Mouse (Mus musculus) hindbrain, embryonic 10.5 days (tissue): ENCODE data around the gene Lrrn1. TPM values are rescaled to one million over a fixed set of nuclear protein-coding genes. Genes with fewer than 3 reads are reported as not detected.

Source experiments
- DNase-seq: peaks from one replicate; pipeline ENCODE4 v3.0.0-alpha.2; 2017; ENCODE audit warnings: low spot score
- H3K27ac ChIP-seq: fragments of 300-500 bp; sonication (generic); 2 replicates; pipeline ENCODE4 v1.5.1; 2016; ENCODE audit warnings: mild to moderate bottlenecking, moderate library complexity
- H3K27me3 ChIP-seq: fragments of 300-500 bp; sonication (generic); 2 replicates; pipeline ENCODE4 v1.6.1; 2016; ENCODE audit warnings: mild to moderate bottlenecking; ENCODE audit not compliant: poor library complexity, insufficient read depth, severe bottlenecking
- H3K36me3 ChIP-seq: fragments of 300-500 bp; sonication (generic); 2 replicates; pipeline ENCODE4 v1.6.1; 2016; ENCODE audit warnings: mild to moderate bottlenecking, moderate library complexity
- H3K4me1 ChIP-seq: fragments of 300-500 bp; sonication (generic); replicated peaks from 2 replicates; pipeline ENCODE4 v1.6.1; 2016; ENCODE audit warnings: mild to moderate bottlenecking
- H3K4me3 ChIP-seq: fragments of 300-500 bp; sonication (generic); 2 replicates; pipeline ENCODE4 v1.5.1; 2016; ENCODE audit warnings: mild to moderate bottlenecking, moderate library complexity
- H3K9me3 ChIP-seq: fragments of 300-500 bp; sonication (generic); 2 replicates; pipeline ENCODE4 v1.6.1; 2016; ENCODE audit warnings: mild to moderate bottlenecking, moderate library complexity
- WGBS: fragments of 180-500 bp; shearing (Covaris S2); methylation state at CpG from one replicate; pipeline ENCODE4 v1.1.7; 2016; 5-methylcytosine and 5-hydroxymethylcytosine counted together
- polyA plus RNA-seq: library from polyadenylated mRNA; unstranded; fragments of >200 nt; fragmentation: Nextera tagmentation; extraction: Ambion mirVana; gene quantifications from 2 replicates; pipeline ENCODE4 v1.2.1, GENCODE M21; 2016

Lrrn1 gene
- polyA plus RNA-seq, 1 experiment from 2014 or later, result 125 TPM

DNA sequence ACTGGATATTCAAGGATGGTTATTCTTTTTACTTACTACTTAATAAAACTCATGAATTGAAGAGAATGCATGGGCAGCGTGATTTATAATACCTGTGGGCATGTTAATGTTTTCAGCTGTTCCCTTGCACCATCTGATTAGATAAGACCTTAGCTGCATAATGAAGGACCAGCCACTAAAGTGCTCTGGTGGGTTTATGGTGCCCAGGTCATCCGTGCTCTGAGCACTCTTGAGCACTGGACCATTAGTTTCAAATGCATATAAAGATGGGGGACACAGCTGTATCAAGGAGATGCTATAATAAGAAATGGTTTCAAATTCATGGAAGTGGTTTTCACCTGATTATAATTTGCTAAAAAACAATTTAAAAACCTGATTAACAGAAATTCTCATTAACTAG, 16.7 kb downstream of the Lrrn1 start:
- 79% methylated on average over 2 of the region's 2 CpGs for WGBS
- H3K4me1 ChIP-seq, result no peaks in the 10 kb centered on the region
- no peaks in the 10 kb centered on the region for H3K27me3 ChIP-seq
- no peaks in the 10 kb centered on the region for H3K9me3 ChIP-seq
- no peak for DNase-seq
- peaks cover 41% of the 10 kb centered on the region for H3K36me3 ChIP-seq
- H3K4me3 ChIP-seq, result no peak overlapping the region
- no peak overlapping the region for H3K27ac ChIP-seq

DNA sequence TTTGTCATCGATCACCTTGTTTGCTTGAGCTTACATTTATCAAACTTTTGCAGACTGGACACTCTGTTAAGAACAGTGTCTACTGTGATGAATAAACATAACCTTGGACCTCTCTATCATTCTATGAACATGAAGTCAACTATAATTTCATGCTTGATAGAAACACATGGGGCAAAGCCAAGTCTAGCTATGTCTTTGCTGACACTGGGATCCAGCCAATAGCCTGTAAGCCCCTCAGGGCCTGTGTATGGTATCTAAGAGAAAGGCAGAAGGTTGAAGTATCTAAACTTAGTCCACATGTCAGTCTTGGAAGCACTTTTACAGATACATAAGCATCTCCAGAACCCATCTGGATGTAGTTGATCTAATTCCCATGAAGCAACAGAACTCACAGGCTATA, 22.9 kb downstream of the Lrrn1 start:
- 86% methylated on average over 1 of the region's 1 CpGs for WGBS
- DNase-seq, result no peak
- peaks cover 25% of the 10 kb centered on the region for H3K36me3 ChIP-seq
- H3K27me3 ChIP-seq, result no peaks in the 10 kb centered on the region
- H3K9me3 ChIP-seq, result no peaks in the 10 kb centered on the region
- no peaks in the 10 kb centered on the region; the same call in 1 of the 2 replicates for H3K4me1 ChIP-seq
- H3K27ac ChIP-seq, result no peak overlapping the region
- no peak overlapping the region for H3K4me3 ChIP-seq

DNA sequence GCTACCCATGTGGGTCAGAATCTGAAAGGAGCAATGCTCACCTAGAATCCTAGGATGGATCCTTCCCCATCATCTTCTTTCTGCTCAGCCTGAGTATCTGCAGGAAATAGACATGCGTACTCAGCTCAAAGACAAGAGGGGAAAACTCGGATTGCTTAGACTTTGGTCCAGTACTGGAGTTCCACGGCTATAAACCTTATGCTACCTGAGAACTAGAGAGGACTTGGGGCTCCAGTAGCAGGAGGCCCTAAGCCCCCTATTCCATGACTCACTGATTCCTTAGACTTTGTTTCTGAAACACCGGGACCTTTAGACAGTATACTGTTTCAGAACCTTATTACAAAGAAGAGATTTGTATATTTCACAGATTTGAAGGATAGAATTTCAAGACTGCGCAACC, 25.8 kb downstream of the Lrrn1 start:
- Histone ChIP-seq H3K9me3 (no peaks in the 10 kb centered on the region), H3K27ac (no peak overlapping the region), H3K4me3 (no peak overlapping the region), H3K4me1 (no peaks in the 10 kb centered on the region; the same call in 1 of the 2 replicates), H3K27me3 (no peaks in the 10 kb centered on the region), H3K36me3 (peaks cover 32% of the 10 kb centered on the region)
- 91% methylated on average over 5 of the region's 5 CpGs for WGBS
- DNase-seq, result no peak

DNA sequence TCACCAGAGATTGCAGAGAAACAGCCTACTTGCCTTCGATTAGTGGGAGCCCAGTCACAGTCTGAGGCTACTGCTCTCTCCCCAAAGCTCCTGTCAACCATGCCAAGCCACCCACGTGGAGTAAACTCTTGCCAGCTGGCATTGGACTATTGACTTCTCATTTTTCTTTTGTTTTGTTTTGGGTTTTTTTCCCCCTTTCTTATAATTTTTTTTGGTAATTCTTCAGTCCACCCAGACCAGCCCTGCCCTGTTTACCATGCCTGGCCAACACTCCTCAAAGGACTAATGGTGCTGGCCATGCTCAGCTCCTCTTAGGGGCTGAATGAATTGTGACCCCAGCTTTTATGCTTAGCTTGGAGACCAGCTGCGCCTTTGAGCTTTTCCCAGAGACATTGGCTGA, 27.4 kb downstream of the Lrrn1 start:
- Histone ChIP-seq H3K27me3 (no peaks in the 10 kb centered on the region), H3K9me3 (no peaks in the 10 kb centered on the region), H3K4me3 (no peak overlapping the region), H3K4me1 (no peaks in the 10 kb centered on the region; the same call in 1 of the 2 replicates), H3K36me3 (peaks cover 26% of the 10 kb centered on the region), H3K27ac (no peak overlapping the region)
- 70% methylated on average over 3 of the region's 3 CpGs for WGBS
- DNase-seq, result no peak

DNA sequence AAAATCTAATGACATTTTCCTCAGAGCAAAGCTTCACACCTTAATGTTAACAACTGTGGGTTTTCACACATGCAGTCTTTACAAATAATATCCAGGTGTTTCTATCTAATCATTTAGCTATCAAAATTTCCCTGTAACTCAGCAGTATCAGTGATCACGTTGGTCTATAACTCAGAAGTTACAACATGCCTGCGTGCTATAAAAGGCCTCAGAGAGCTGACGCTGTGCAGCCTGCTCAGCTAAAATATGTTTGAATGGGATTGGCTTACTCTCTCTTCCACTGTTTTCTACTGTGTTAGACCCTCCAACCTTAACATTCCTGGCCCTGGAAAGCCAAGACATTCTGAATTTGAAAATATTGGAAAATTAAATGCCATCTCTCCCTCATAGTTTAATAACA, 28.2 kb downstream of the Lrrn1 start:
- WGBS, result 91% methylated on average over 3 of the region's 3 CpGs
- Histone ChIP-seq H3K4me1 (no peaks in the 10 kb centered on the region; the same call in 1 of the 2 replicates), H3K4me3 (no peak overlapping the region), H3K27me3 (no peaks in the 10 kb centered on the region), H3K9me3 (no peaks in the 10 kb centered on the region), H3K27ac (no peak overlapping the region), H3K36me3 (peaks cover 21% of the 10 kb centered on the region)
- no peak for DNase-seq

DNA sequence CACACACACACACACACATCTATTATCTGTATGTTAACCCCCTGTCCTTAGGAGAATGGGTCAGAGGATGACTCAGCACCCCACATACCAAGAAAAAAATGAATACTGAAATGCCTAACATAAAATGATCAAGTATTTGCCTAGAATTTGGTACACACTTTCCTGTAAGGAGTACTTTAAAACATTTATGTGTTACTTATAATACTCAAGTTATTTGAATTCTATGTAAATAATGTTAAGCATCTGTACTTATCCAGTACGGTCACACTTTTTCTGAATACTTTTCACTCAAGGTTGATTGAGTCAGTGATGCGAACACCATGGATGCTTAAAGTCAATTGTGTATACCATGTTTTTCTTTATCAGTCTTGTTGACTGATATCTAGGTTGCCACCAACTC, 32.7 kb downstream of the Lrrn1 start:
- Histone ChIP-seq H3K4me3 (no peak overlapping the region), H3K4me1 (no peaks in the 10 kb centered on the region; the same call in 1 of the 2 replicates), H3K9me3 (no peaks in the 10 kb centered on the region), H3K27me3 (no peaks in the 10 kb centered on the region), H3K36me3 (peaks cover 22% of the 10 kb centered on the region), H3K27ac (no peak overlapping the region)
- WGBS, result 97% methylated on average over 2 of the region's 2 CpGs
- no peak for DNase-seq

DNA sequence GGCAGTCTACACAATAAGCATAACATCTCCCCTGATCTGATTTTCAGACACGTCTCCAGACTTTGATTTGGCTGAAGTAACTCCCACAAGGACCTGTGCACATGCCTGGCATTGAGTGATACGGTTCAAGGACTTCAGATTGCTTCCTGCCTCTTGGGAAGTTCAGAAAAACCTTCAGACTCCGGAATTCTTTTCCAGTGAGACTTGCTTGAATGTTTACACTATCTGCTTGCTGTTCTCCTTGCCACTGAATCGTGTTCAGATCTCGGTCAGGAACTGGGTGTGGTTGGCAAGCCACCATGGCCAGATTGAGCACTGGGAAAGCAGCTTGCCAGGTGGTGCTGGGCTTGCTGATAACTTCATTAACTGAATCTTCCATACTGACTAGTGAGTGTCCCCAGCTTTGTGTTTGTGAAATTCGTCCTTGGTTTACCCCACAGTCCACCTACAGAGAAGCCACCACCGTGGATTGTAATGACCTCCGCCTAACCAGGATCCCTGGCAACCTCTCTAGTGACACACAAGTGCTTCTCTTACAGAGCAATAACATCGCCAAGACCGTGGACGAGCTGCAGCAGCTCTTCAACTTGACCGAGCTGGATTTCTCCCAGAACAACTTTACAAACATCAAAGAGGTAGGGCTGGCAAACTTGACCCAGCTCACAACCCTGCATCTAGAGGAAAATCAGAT, 37.5 kb downstream of the Lrrn1 start:
- no peaks in the 10 kb centered on the region for H3K27me3 ChIP-seq
- no peak overlapping the region for H3K4me3 ChIP-seq
- no peak for DNase-seq
- 91% methylated on average over 12 of the region's 12 CpGs for WGBS
- H3K9me3 ChIP-seq, result no peaks in the 10 kb centered on the region
- H3K27ac ChIP-seq, result no peak overlapping the region
- H3K36me3 ChIP-seq, result peaks cover 55% of the 10 kb centered on the region
- no peaks in the 10 kb centered on the region for H3K4me1 ChIP-seq

DNA sequence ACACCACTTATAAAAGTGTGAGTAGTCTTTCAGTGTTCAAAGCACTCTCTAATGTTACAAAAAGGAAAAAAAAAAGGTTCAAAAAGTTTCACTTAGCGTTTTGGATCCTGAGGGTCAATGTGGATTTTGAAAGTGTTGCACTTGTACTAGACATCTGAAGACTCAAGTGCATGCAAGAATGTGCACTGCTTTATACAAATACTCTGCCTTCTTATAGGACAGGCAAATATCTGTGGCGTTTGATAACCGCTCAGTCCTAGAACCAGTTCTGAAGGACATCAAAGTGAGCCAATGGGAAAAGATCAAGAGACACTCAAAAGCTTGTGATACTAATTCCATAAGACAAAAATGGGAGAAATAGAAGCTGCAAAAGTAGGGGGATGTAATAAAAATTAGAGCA, 45.0 kb downstream of the Lrrn1 start:
- Histone ChIP-seq H3K27me3 (no peaks in the 10 kb centered on the region), H3K36me3 (peaks cover 43% of the 10 kb centered on the region), H3K4me1 (no peaks in the 10 kb centered on the region), H3K9me3 (no peaks in the 10 kb centered on the region), H3K4me3 (no peak overlapping the region), H3K27ac (no peak overlapping the region)
- 94% methylated on average over 3 of the region's 3 CpGs for WGBS
- DNase-seq, result no peak

DNA sequence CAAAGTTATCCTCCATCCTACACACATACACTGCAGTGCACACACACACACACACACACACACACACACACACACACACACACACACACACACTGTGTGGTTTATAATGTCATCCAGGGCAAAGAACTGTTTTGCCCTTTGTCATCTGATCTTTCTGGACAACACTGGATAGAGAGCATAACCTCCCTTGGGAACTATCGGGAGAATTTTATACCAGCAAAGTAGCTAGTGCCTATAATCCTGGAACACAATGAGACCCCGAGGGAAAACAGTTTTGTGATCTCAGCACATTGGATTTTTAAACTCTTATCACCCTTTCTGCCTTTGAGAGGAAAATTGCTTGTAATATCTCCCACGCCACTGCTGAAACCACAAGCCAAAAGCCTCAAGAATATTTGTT, 45.8 kb downstream of the Lrrn1 start:
- DNase-seq, result no peak
- H3K4me3 ChIP-seq, result no peak overlapping the region
- no peak overlapping the region for H3K27ac ChIP-seq
- H3K9me3 ChIP-seq, result no peaks in the 10 kb centered on the region
- H3K27me3 ChIP-seq, result no peaks in the 10 kb centered on the region
- H3K4me1 ChIP-seq, result no peaks in the 10 kb centered on the region
- peaks cover 34% of the 10 kb centered on the region for H3K36me3 ChIP-seq
- 79% methylated on average over 3 of the region's 3 CpGs for WGBS

DNA sequence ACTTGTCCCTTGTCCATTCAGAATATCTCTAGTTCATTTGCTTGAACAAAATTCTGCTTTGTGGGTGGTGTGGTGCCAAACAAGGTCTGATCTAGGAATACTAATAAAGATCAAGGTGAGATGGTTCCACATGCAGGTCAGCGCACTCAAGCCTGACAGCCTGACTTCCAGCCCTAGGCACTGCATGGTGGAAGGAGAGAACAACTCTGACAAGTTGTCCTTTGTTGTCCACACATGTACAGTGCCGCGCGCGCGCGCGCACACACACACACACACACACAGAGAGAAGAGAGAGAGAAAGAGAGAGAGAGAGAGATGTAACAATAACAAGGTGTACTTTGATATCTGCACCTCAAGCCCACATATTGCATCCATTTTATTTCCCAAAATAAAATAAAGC, 47.7 kb downstream of the Lrrn1 start:
- H3K4me1 ChIP-seq, result no peaks in the 10 kb centered on the region
- DNase-seq, result no peak
- WGBS, result over 99% methylated on average over 8 of the region's 8 CpGs
- H3K27me3 ChIP-seq, result no peaks in the 10 kb centered on the region
- H3K9me3 ChIP-seq, result no peaks in the 10 kb centered on the region
- no peak overlapping the region for H3K27ac ChIP-seq
- peaks cover 15% of the 10 kb centered on the region for H3K36me3 ChIP-seq
- H3K4me3 ChIP-seq, result no peak overlapping the region

DNA sequence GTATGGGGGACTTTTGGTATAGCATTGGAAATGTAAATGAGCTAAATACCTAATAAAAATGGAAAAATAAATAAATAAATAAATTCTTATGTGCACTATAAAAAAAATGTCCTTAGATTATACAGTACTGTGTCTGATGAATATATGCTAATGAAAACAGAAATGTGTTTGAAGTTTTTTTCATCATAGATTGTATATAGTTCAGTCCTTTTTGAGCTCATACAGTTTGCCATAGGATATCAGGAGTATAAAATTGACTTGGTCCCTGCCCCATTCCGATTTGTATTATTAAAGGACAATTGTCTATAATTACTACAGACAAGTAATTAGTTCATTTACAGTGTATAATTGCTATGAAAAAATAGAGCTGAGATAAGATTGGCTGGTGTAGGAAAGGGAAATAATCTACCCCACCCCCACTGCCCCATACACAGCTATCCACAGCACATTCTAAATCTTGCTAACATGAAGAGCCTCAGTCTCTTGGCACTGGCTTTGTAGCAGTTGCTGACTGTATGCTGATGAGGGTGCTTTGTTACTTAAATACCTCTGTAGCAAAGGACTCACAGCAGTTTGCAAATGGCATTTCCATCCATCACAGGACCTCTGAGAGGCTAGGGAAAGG, 54.3 kb downstream of the Lrrn1 start:
- Histone ChIP-seq H3K36me3 (no peaks in the 10 kb centered on the region), H3K4me3 (no peak overlapping the region), H3K4me1 (no peaks in the 10 kb centered on the region), H3K27me3 (no peaks in the 10 kb centered on the region), H3K27ac (no peak overlapping the region), H3K9me3 (no peaks in the 10 kb centered on the region)
- WGBS, result 86% methylated on average over 1 of the region's 1 CpGs
- DNase-seq, result no peak

DNA sequence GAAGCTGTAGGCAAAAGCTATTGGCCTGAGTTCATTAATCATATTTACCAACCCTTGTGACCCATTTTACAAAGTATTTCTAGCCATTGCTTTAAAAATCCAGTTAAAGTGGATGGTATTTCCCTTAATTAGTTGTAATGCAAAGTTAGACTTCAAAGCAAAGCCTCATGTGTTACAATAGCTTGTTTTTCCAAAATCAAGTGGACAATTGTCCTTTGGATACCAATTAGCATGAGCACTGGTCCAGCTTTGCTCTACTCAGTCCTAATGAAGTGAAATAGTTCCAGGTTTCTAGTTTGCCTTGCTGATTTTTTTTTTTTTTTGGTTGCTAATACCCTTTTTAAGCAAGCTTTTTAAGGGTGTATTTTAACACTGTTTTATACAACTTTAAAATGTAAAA, 75.6 kb downstream of the Lrrn1 start:
- no peak overlapping the region for H3K27ac ChIP-seq
- no peak for DNase-seq
- H3K27me3 ChIP-seq, result no peaks in the 10 kb centered on the region

DNA sequence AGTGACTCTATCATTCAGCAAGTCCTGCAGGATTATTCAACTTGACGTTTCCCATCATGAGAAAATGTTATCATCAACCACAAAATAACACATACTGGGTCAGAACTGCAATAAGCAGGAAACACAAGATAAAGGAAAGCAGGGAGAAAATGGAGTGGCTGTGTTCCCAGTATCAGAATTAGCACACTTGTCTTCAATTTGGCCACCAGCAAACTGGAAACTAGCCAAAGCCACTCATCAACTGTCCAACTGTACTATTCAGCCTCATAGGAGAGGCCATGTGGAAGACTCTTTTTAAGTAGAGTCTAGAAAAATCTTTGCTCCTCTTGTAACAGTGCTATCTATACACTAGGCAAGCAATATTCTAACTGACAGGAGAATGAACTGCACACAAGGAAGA, 84.7 kb downstream of the Lrrn1 start:
- DNase-seq, result no peak
- Histone ChIP-seq H3K27ac (no peak overlapping the region), H3K27me3 (no peaks in the 10 kb centered on the region), H3K4me1 (no peaks in the 10 kb centered on the region), H3K4me3 (no peak overlapping the region), H3K36me3 (no peaks in the 10 kb centered on the region), H3K9me3 (no peaks in the 10 kb centered on the region)
- WGBS, result 79% methylated on average over 1 of the region's 1 CpGs

More for the DNA sequence above, 75.6 kb downstream of the Lrrn1 start:
- H3K36me3 ChIP-seq, result no peaks in the 10 kb centered on the region
- no peaks in the 10 kb centered on the region for H3K9me3 ChIP-seq
- no peaks in the 10 kb centered on the region for H3K4me1 ChIP-seq
- H3K4me3 ChIP-seq, result no peak overlapping the region
